Mouse (Mus musculus) central nervous system, embryonic 14 days (tissue): Measurements from ENCODE around the gene Olfr773. TPM values are rescaled to one million over a fixed set of nuclear protein-coding genes. Genes with fewer than 3 reads are reported as not detected.

Experiments
- polyA plus RNA-seq: library from polyadenylated mRNA; depleted of rRNA; stranded (reverse); fragments of >200 nt; gene quantifications from 2 replicates; pipeline ENCODE4 v1.2.3, GENCODE M21; 2012; rRNA removed

Olfr773 gene
- not detected in 2 replicates for polyA plus RNA-seq

GRCm38 (mm10) chr10:129187319-129187718 lies at the start of gene Olfr773:
Olfr773 (minus strand) TSS chr10:129187419.

GRCm38 (mm10) chr10:129235904-129236303 lies 48.7 kb upstream of the Olfr773 start, which contains the start of gene Olfr774:
Olfr774 (plus strand) TSS chr10:129236204.

GRCm38 (mm10) chr10:129177821-129178220 lies 9.4 kb downstream of the Olfr773 start, which contains the start of gene Olfr772:
Olfr772 (minus strand) TSS chr10:129177921.

GRCm38 (mm10) chr10:129164651-129165050 lies 22.6 kb downstream of the Olfr773 start, which contains the start of gene Olfr771:
Olfr771 (minus strand) TSS chr10:129164751.

GRCm38 (mm10) chr10:129138898-129139297 lies 48.3 kb downstream of the Olfr773 start, which contains the start of gene Olfr770:
Olfr770 (minus strand) TSS chr10:129138998.

Other genes starting within 250 kb of the Olfr773 start
- gene Mettl7b, start 226.4 kb downstream of the Olfr773 start, polyA plus RNA-seq, result not detected in 2 replicates
- gene Olfr9, start 198.0 kb downstream of the Olfr773 start, polyA plus RNA-seq, result not detected in 2 replicates
- gene Olfr763, start 176.6 kb downstream of the Olfr773 start, polyA plus RNA-seq, result not detected in 2 replicates
- not detected in 2 replicates for gene Olfr764-ps1, start 147.5 kb downstream of the Olfr773 start, polyA plus RNA-seq
- gene Olfr765, start 137.4 kb downstream of the Olfr773 start, polyA plus RNA-seq, result not detected in 2 replicates
- not detected in 2 replicates for gene Olfr766-ps1, start 118.4 kb downstream of the Olfr773 start, polyA plus RNA-seq
- gene Olfr767, start 104.5 kb downstream of the Olfr773 start, polyA plus RNA-seq, result not detected in 2 replicates
- not detected in 2 replicates for gene Olfr768, start 88.0 kb downstream of the Olfr773 start, polyA plus RNA-seq
- not detected in 2 replicates for gene Olfr769, start 69.6 kb downstream of the Olfr773 start, polyA plus RNA-seq
- not detected in 2 replicates for gene Olfr770, start 48.4 kb downstream of the Olfr773 start, polyA plus RNA-seq
- not detected in 2 replicates for gene Olfr771, start 22.7 kb downstream of the Olfr773 start, polyA plus RNA-seq
- gene Olfr772, start 9.5 kb downstream of the Olfr773 start, polyA plus RNA-seq, result not detected in 2 replicates
- not detected in 2 replicates for gene Olfr774, start 48.8 kb upstream of the Olfr773 start, polyA plus RNA-seq
- not detected in 2 replicates for gene Olfr775, start 61.0 kb upstream of the Olfr773 start, polyA plus RNA-seq
- not detected in 2 replicates for gene Olfr776, start 71.7 kb upstream of the Olfr773 start, polyA plus RNA-seq
- gene Olfr777, start 84.1 kb upstream of the Olfr773 start, polyA plus RNA-seq, result not detected in 2 replicates
- not detected in 2 replicates for gene Olfr780, start 130.7 kb upstream of the Olfr773 start, polyA plus RNA-seq
- gene Olfr781, start 141.4 kb upstream of the Olfr773 start, polyA plus RNA-seq, result not detected in 2 replicates
- gene Olfr782, start 161.4 kb upstream of the Olfr773 start, polyA plus RNA-seq, result not detected in 2 replicates
- gene Olfr784, start 196.7 kb upstream of the Olfr773 start, polyA plus RNA-seq, result 0.06 TPM in 2 replicates
- not detected in 2 replicates for gene Olfr785, start 218.0 kb upstream of the Olfr773 start, polyA plus RNA-seq
- not detected in 2 replicates for gene Olfr786, start 239.9 kb upstream of the Olfr773 start, polyA plus RNA-seq